Mouse (Mus musculus) CH12.LX (cell line): Measurements from ENCODE around the gene Rhbdl1. TPM values are rescaled to one million over a fixed set of nuclear protein-coding genes. Genes with fewer than 3 reads are reported as not detected.

Source experiments
- ELF1 ChIP-seq: IDR thresholded peaks from 2 replicates; pipeline ENCODE4 v1.6.1; 2014; ENCODE audit warnings: low read depth, mild to moderate bottlenecking, inconsistent platforms, low read length, improper control_type of control experiment
- EP300 ChIP-seq: IDR thresholded peaks from 2 replicates; pipeline ENCODE4 v1.6.1; 2011; ENCODE audit warnings: low read length, improper control_type of control experiment
- ETS1 ChIP-seq: conservative IDR thresholded peaks from 2 replicates; pipeline ENCODE4 v1.6.1; 2012; ENCODE audit warnings: low read depth, mild to moderate bottlenecking, inconsistent platforms, low read length, improper control_type of control experiment, moderate library complexity
- GABPA ChIP-seq: IDR thresholded peaks from 2 replicates; pipeline ENCODE4 v1.6.1; 2012; ENCODE audit warnings: low read depth, low read length, improper control_type of control experiment, inconsistent platforms; ENCODE audit not compliant: insufficient replicate concordance
- HCFC1 ChIP-seq: IDR thresholded peaks from 2 replicates; pipeline ENCODE4 v1.6.1; 2012; ENCODE audit warnings: low read depth, mild to moderate bottlenecking, inconsistent platforms, low read length, improper control_type of control experiment
- JUND ChIP-seq: conservative IDR thresholded peaks from 2 replicates; pipeline ENCODE4 v1.6.1; 2011; ENCODE audit warnings: low read depth, low read length, improper control_type of control experiment
- MAZ ChIP-seq: IDR thresholded peaks from 2 replicates; pipeline ENCODE4 v1.6.1; 2012; ENCODE audit warnings: low read depth, mild to moderate bottlenecking, inconsistent platforms, low read length, improper control_type of control experiment, moderate library complexity
- NRF1 ChIP-seq: IDR thresholded peaks from 2 replicates; pipeline ENCODE4 v1.6.1; 2014; ENCODE audit warnings: low read depth, mild to moderate bottlenecking, inconsistent platforms, low read length, improper control_type of control experiment, moderate library complexity
- RCOR1 ChIP-seq: conservative IDR thresholded peaks from 2 replicates; pipeline ENCODE4 v1.6.1; 2012; ENCODE audit warnings: low read depth, mild to moderate bottlenecking, inconsistent platforms, low read length, improper control_type of control experiment
- TCF12 ChIP-seq: IDR thresholded peaks from 2 replicates; pipeline ENCODE4 v1.6.1; 2014; ENCODE audit warnings: low read depth, mild to moderate bottlenecking, inconsistent platforms, low read length, improper control_type of control experiment
- UBTF ChIP-seq: IDR thresholded peaks from 2 replicates; pipeline ENCODE4 v1.6.1; 2012; ENCODE audit warnings: low read depth, mild to moderate bottlenecking, inconsistent platforms, low read length, improper control_type of control experiment, moderate library complexity
- ZC3H11A ChIP-seq: IDR thresholded peaks from 2 replicates; pipeline ENCODE4 v1.6.1; 2012; ENCODE audit warnings: low read depth, mild to moderate bottlenecking, inconsistent platforms, low read length, improper control_type of control experiment
- polyA plus RNA-seq: library from polyadenylated mRNA; unstranded; fragments of >175 nt; gene quantifications from 2 replicates; pipeline ENCODE4 v1.2.1, GENCODE M21; 2012; ENCODE audit warnings: low read depth; ENCODE audit not compliant: insufficient read length
- total RNA-seq, 2 experiments: library from RNA; depleted of rRNA; stranded (reverse); fragments of 300-350 nt in 1 of 2; fragments of >200 nt in 1 of 2; gene quantifications; 2 replicates each; pipeline ENCODE4 v1.2.3; 2012 to 2014

Rhbdl1 gene
- total and polyA plus RNA-seq, 3 experiments = 1.9 to 2.8 TPM; not detected in 1

DNA sequence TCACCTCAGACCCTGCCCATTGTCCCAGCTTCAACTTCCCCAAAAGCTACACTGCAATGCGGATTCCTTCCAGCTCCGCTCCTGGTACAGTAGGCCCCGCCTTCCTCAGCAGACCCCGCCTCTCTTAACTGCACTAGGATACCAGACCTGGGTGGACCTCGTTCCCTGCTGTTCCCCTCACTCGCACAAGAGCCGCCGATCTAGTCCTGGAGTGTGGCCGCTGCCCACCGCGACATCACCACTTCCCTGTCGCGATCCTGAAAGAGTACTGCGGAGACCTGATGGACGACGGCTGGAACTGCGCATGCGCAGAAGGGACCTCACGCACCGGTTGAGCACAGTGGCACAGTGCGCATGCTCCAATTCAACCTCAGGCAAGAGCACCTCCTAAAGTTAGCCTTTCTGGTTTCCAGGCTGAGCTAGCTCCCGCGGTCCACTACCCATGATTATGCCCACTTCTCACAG is 51.8 kb downstream of the Rhbdl1 start, which contains the start of gene Haghl (continued):
- no peak for TF ChIP-seq TCF12
- TF ChIP-seq EP300 = no peak
- peak; percentile 100 for TF ChIP-seq NRF1
- peak; percentile 31; the same call in 1 of the 2 replicates for TF ChIP-seq ELF1
- no peak for TF ChIP-seq ETS1
- TF ChIP-seq RCOR1 = no peak
- TF ChIP-seq ZC3H11A = no peak
- TF ChIP-seq HCFC1 = peak; percentile 58
- TF ChIP-seq JUND = no peak
- no peak for TF ChIP-seq MAZ
- no peak for TF ChIP-seq GABPA
- no peak for TF ChIP-seq UBTF

Other genes with a start within 250 kb of the Rhbdl1 start
Only the 20 nearest of the 27 such genes appear.
- gene Mslnl, start 101.3 kb downstream of the Rhbdl1 start, total RNA-seq (2012; rRNA removed) = not detected in 2 replicates
- not detected in 2 replicates for gene Mslnl, start 101.3 kb downstream of the Rhbdl1 start, total RNA-seq (2014; rRNA removed)
- gene Mslnl, start 101.3 kb downstream of the Rhbdl1 start, polyA plus RNA-seq = not detected in 2 replicates
- not detected in 2 replicates for gene Msln, start 82.9 kb downstream of the Rhbdl1 start, total RNA-seq (2012; rRNA removed)
- not detected in 2 replicates for gene Msln, start 82.9 kb downstream of the Rhbdl1 start, total RNA-seq (2014; rRNA removed)
- not detected in 2 replicates for gene Msln, start 82.9 kb downstream of the Rhbdl1 start, polyA plus RNA-seq
- gene Narfl, start 63.5 kb downstream of the Rhbdl1 start, total RNA-seq (2012; rRNA removed) = 22.0 and 23.4 TPM in 2 replicates
- gene Narfl, start 63.5 kb downstream of the Rhbdl1 start, total RNA-seq (2014; rRNA removed) = 16.5 and 17.0 TPM in 2 replicates
- gene Narfl, start 63.5 kb downstream of the Rhbdl1 start, polyA plus RNA-seq = 12.1 and 13.3 TPM in 2 replicates
- gene Haghl, start 51.6 kb downstream of the Rhbdl1 start, total RNA-seq (2012; rRNA removed) = 14.5 and 16.0 TPM in 2 replicates
- gene Haghl, start 51.6 kb downstream of the Rhbdl1 start, total RNA-seq (2014; rRNA removed) = 7.3 and 7.4 TPM in 2 replicates
- gene Haghl, start 51.6 kb downstream of the Rhbdl1 start, polyA plus RNA-seq = 7.4 and 7.8 TPM in 2 replicates
- gene Ccdc78, start 50.7 kb downstream of the Rhbdl1 start, total RNA-seq (2012; rRNA removed) = 0.13 and 0.25 TPM in 2 replicates
- gene Ccdc78, start 50.7 kb downstream of the Rhbdl1 start, total RNA-seq (2014; rRNA removed) = 0.13 TPM in 1 of 2 replicates, not detected in the other
- 0.40 and 0.49 TPM in 2 replicates for gene Ccdc78, start 50.7 kb downstream of the Rhbdl1 start, polyA plus RNA-seq
- gene Fam173a, start 44.4 kb downstream of the Rhbdl1 start, total RNA-seq (2012; rRNA removed) = 55.0 and 68.3 TPM in 2 replicates
- gene Fam173a, start 44.4 kb downstream of the Rhbdl1 start, total RNA-seq (2014; rRNA removed) = 21.9 and 25.5 TPM in 2 replicates
- gene Fam173a, start 44.4 kb downstream of the Rhbdl1 start, polyA plus RNA-seq = 25.5 and 27.8 TPM in 2 replicates
- not detected in 2 replicates for gene AC134908.4, start 41.6 kb downstream of the Rhbdl1 start, total RNA-seq (2012; rRNA removed)
- not detected in 2 replicates for gene AC134908.4, start 41.6 kb downstream of the Rhbdl1 start, total RNA-seq (2014; rRNA removed)
- gene AC134908.4, start 41.6 kb downstream of the Rhbdl1 start, polyA plus RNA-seq = not detected in 2 replicates
- 49.8 and 50.1 TPM in 2 replicates for gene Metrn, start 40.2 kb downstream of the Rhbdl1 start, total RNA-seq (2012; rRNA removed)
- 18.1 and 23.7 TPM in 2 replicates for gene Metrn, start 40.2 kb downstream of the Rhbdl1 start, total RNA-seq (2014; rRNA removed)
- gene Metrn, start 40.2 kb downstream of the Rhbdl1 start, polyA plus RNA-seq = 16.9 and 17.7 TPM in 2 replicates
- not detected in 2 replicates for gene Fbxl16, start 28.2 kb downstream of the Rhbdl1 start, total RNA-seq (2012; rRNA removed)
- gene Fbxl16, start 28.2 kb downstream of the Rhbdl1 start, total RNA-seq (2014; rRNA removed) = not detected in 2 replicates
- gene Fbxl16, start 28.2 kb downstream of the Rhbdl1 start, polyA plus RNA-seq = not detected in 2 replicates
- 27.2 and 28.6 TPM in 2 replicates for gene Wdr24, start 13.7 kb downstream of the Rhbdl1 start, total RNA-seq (2012; rRNA removed)
- 17.3 and 20.9 TPM in 2 replicates for gene Wdr24, start 13.7 kb downstream of the Rhbdl1 start, total RNA-seq (2014; rRNA removed)
- 16.9 and 20.4 TPM in 2 replicates for gene Wdr24, start 13.7 kb downstream of the Rhbdl1 start, polyA plus RNA-seq
- 7.7 and 9.3 TPM in 2 replicates for gene Jmjd8, start 8.4 kb downstream of the Rhbdl1 start, total RNA-seq (2012; rRNA removed)
- gene Jmjd8, start 8.4 kb downstream of the Rhbdl1 start, total RNA-seq (2014; rRNA removed) = 4.8 and 6.1 TPM in 2 replicates
- gene Jmjd8, start 8.4 kb downstream of the Rhbdl1 start, polyA plus RNA-seq = 8.3 and 8.5 TPM in 2 replicates
- gene Stub1, start 3.9 kb downstream of the Rhbdl1 start, total RNA-seq (2012; rRNA removed) = 98.3 and 107 TPM in 2 replicates
- 60.4 and 62.9 TPM in 2 replicates for gene Stub1, start 3.9 kb downstream of the Rhbdl1 start, total RNA-seq (2014; rRNA removed)
- gene Stub1, start 3.9 kb downstream of the Rhbdl1 start, polyA plus RNA-seq = 84.8 and 87.1 TPM in 2 replicates
- 3.1 and 3.8 TPM in 2 replicates for gene Gm20683, start 4.5 kb upstream of the Rhbdl1 start, total RNA-seq (2012; rRNA removed)
- 0.96 and 1.3 TPM in 2 replicates for gene Gm20683, start 4.5 kb upstream of the Rhbdl1 start, total RNA-seq (2014; rRNA removed)
- 1.4 and 4.8 TPM in 2 replicates for gene Gm20683, start 4.5 kb upstream of the Rhbdl1 start, polyA plus RNA-seq
- gene Rhot2, start 7.6 kb upstream of the Rhbdl1 start, total RNA-seq (2012; rRNA removed) = 16.2 and 26.1 TPM in 2 replicates
- gene Rhot2, start 7.6 kb upstream of the Rhbdl1 start, total RNA-seq (2014; rRNA removed) = 17.3 and 19.5 TPM in 2 replicates
- gene Rhot2, start 7.6 kb upstream of the Rhbdl1 start, polyA plus RNA-seq = 33.8 and 51.5 TPM in 2 replicates
- 31.9 and 38.0 TPM in 2 replicates for gene Wdr90, start 24.2 kb upstream of the Rhbdl1 start, total RNA-seq (2012; rRNA removed)
- gene Wdr90, start 24.2 kb upstream of the Rhbdl1 start, total RNA-seq (2014; rRNA removed) = 16.0 and 17.5 TPM in 2 replicates
- gene Wdr90, start 24.2 kb upstream of the Rhbdl1 start, polyA plus RNA-seq = 19.9 and 23.8 TPM in 2 replicates
- 16.1 and 16.5 TPM in 2 replicates for gene Mcrip2, start 31.5 kb upstream of the Rhbdl1 start, total RNA-seq (2012; rRNA removed)
- gene Mcrip2, start 31.5 kb upstream of the Rhbdl1 start, total RNA-seq (2014; rRNA removed) = 0.82 and 1.4 TPM in 2 replicates
- gene Mcrip2, start 31.5 kb upstream of the Rhbdl1 start, polyA plus RNA-seq = 1.7 and 2.2 TPM in 2 replicates
- gene Mettl26, start 37.8 kb upstream of the Rhbdl1 start, total RNA-seq (2012; rRNA removed) = 43.6 and 52.5 TPM in 2 replicates
- 31.9 and 33.0 TPM in 2 replicates for gene Mettl26, start 37.8 kb upstream of the Rhbdl1 start, total RNA-seq (2014; rRNA removed)
- 29.8 and 32.0 TPM in 2 replicates for gene Mettl26, start 37.8 kb upstream of the Rhbdl1 start, polyA plus RNA-seq
- 0.25 and 0.34 TPM in 2 replicates for gene Wfikkn1, start 43.6 kb upstream of the Rhbdl1 start, total RNA-seq (2012; rRNA removed)
- 0.11 TPM in 1 of 2 replicates, not detected in the other for gene Wfikkn1, start 43.6 kb upstream of the Rhbdl1 start, total RNA-seq (2014; rRNA removed)
- gene Wfikkn1, start 43.6 kb upstream of the Rhbdl1 start, polyA plus RNA-seq = 0.48 and 0.69 TPM in 2 replicates
- gene Rab40c, start 82.4 kb upstream of the Rhbdl1 start, total RNA-seq (2012; rRNA removed) = 6.6 and 8.0 TPM in 2 replicates
- gene Rab40c, start 82.4 kb upstream of the Rhbdl1 start, total RNA-seq (2014; rRNA removed) = 7.9 and 9.2 TPM in 2 replicates
- 14.4 and 14.8 TPM in 2 replicates for gene Rab40c, start 82.4 kb upstream of the Rhbdl1 start, polyA plus RNA-seq
- 28.1 and 29.2 TPM in 2 replicates for gene Pigq, start 107.6 kb upstream of the Rhbdl1 start, total RNA-seq (2012; rRNA removed)
- gene Pigq, start 107.6 kb upstream of the Rhbdl1 start, total RNA-seq (2014; rRNA removed) = 15.1 and 18.5 TPM in 2 replicates
- 75.0 and 97.2 TPM in 2 replicates for gene Pigq, start 107.6 kb upstream of the Rhbdl1 start, polyA plus RNA-seq